Mouse (Mus musculus) CH12.LX (cell line): ENCODE measurements around the gene Gm20388. TPM values are rescaled to one million over a fixed set of nuclear protein-coding genes. Genes with fewer than 3 reads are reported as not detected.

Experiments used
- DNase-seq: peaks from one replicate; pipeline ENCODE4 v3.0.0-alpha.2; 2013; ENCODE audit errors: extremely low read depth
- H3K27ac ChIP-seq: 2 replicates; pipeline ENCODE4 v1.5.1; 2012; ENCODE audit warnings: low read depth, mild to moderate bottlenecking, control low read depth, moderate library complexity; ENCODE audit not compliant: insufficient read depth
- H3K27me3 ChIP-seq: replicated peaks from 2 replicates; pipeline ENCODE3; 2012; ENCODE audit warnings: inconsistent platforms
- H3K36me3 ChIP-seq, 2 experiments: replicated peaks in 1 of 2; 2 replicates each; pipeline versions ENCODE3 to v1.6.1; 2012; ENCODE audit warnings: inconsistent platforms in 1 of 2, low read length in 1 of 2, mild to moderate bottlenecking in 1 of 2, mixed read lengths in 1 of 2, moderate library complexity in 1 of 2; ENCODE audit not compliant: control insufficient read depth in 1 of 2, insufficient read depth in 1 of 2
- H3K4me1 ChIP-seq, 2 experiments: 2 replicates each; pipeline ENCODE4 v1.6.1; 2012; ENCODE audit warnings: inconsistent platforms in 1 of 2, moderate library complexity in 1 of 2; ENCODE audit not compliant: insufficient read depth in 2 of 2, control insufficient read depth in 1 of 2
- H3K4me2 ChIP-seq: 2 replicates; pipeline ENCODE4 v1.6.1; 2012; ENCODE audit warnings: low read depth, mild to moderate bottlenecking, control low read depth; ENCODE audit not compliant: poor library complexity, insufficient read depth, severe bottlenecking
- H3K4me3 ChIP-seq, 3 experiments: fragments of 150-350 bp in 1 of 3; sonication (generic) in 1 of 3; replicated peaks in 1 of 3; 2 replicates each; pipeline versions ENCODE3 to v1.5.1; 2011 to 2012; ENCODE audit warnings: low read depth in 2 of 3, low read length in 2 of 3, mild to moderate bottlenecking in 2 of 3, moderate library complexity in 2 of 3, control low read depth in 1 of 3, improper control_type of control experiment in 1 of 3, inconsistent platforms in 1 of 3, mixed read lengths in 1 of 3; ENCODE audit not compliant: poor library complexity in 1 of 3
- H3K79me2 ChIP-seq: replicated peaks from 2 replicates; pipeline ENCODE4 v1.6.1; 2012; ENCODE audit warnings: mild to moderate bottlenecking, moderate library complexity; ENCODE audit not compliant: control insufficient read depth, poor library complexity, insufficient read depth, severe bottlenecking; ENCODE audit errors: extremely low read depth
- H3K9ac ChIP-seq: 2 replicates; pipeline ENCODE4 v1.6.1; 2012; ENCODE audit warnings: low read depth, mild to moderate bottlenecking, control low read depth, moderate library complexity; ENCODE audit not compliant: insufficient read depth
- H3K9me3 ChIP-seq: replicated peaks from 2 replicates; pipeline ENCODE3; 2012; ENCODE audit warnings: low read length, inconsistent platforms, mixed read lengths
- BHLHE40 ChIP-seq: IDR thresholded peaks from 2 replicates; pipeline ENCODE4 v1.6.1; 2011; ENCODE audit warnings: mild to moderate bottlenecking, low read depth, low read length, improper control_type of control experiment
- CHD1 ChIP-seq: IDR thresholded peaks from 2 replicates; pipeline ENCODE4 v1.6.1; 2012; ENCODE audit warnings: low read depth, low read length, improper control_type of control experiment, inconsistent platforms
- CHD2 ChIP-seq: IDR thresholded peaks from 2 replicates; pipeline ENCODE4 v1.6.1; 2011; ENCODE audit warnings: low read length, improper control_type of control experiment
- CTCF ChIP-seq, 2 experiments: IDR thresholded peaks in 1 of 2; conservative IDR thresholded peaks in 1 of 2; 2 replicates each; pipeline ENCODE4 v1.5.1; 2011 to 2012; ENCODE audit warnings: low read depth in 2 of 2, low read length in 2 of 2, improper control_type of control experiment in 1 of 2, inconsistent platforms in 1 of 2, mild to moderate bottlenecking in 1 of 2, moderate library complexity in 1 of 2
- GABPA ChIP-seq: IDR thresholded peaks from 2 replicates; pipeline ENCODE4 v1.6.1; 2012; ENCODE audit warnings: low read depth, low read length, improper control_type of control experiment, inconsistent platforms; ENCODE audit not compliant: insufficient replicate concordance
- IRF4 ChIP-seq: IDR thresholded peaks from 2 replicates; pipeline ENCODE4 v1.6.1; 2014; ENCODE audit warnings: low read depth, mild to moderate bottlenecking, inconsistent platforms, low read length, improper control_type of control experiment
- JUND ChIP-seq: conservative IDR thresholded peaks from 2 replicates; pipeline ENCODE4 v1.6.1; 2011; ENCODE audit warnings: low read depth, low read length, improper control_type of control experiment
- KAT2A ChIP-seq: IDR thresholded peaks from 2 replicates; pipeline ENCODE4 v1.6.1; 2012; ENCODE audit warnings: low read length, improper control_type of control experiment, inconsistent platforms; ENCODE audit not compliant: insufficient replicate concordance
- MAFK ChIP-seq: IDR thresholded peaks from 2 replicates; pipeline ENCODE4 v1.6.1; 2011; ENCODE audit warnings: low read length, improper control_type of control experiment; ENCODE audit not compliant: insufficient replicate concordance
- MAX ChIP-seq: IDR thresholded peaks from 2 replicates; pipeline ENCODE4 v1.6.1; 2011; ENCODE audit warnings: low read length, improper control_type of control experiment
- MXI1 ChIP-seq: IDR thresholded peaks from 2 replicates; pipeline ENCODE4 v1.6.1; 2011; ENCODE audit warnings: mild to moderate bottlenecking, low read depth, low read length, improper control_type of control experiment
- MYC ChIP-seq: IDR thresholded peaks from 2 replicates; pipeline ENCODE4 v1.6.1; 2011; ENCODE audit warnings: low read depth, mild to moderate bottlenecking, improper control_type of control experiment, low read length
- NELFE ChIP-seq: IDR thresholded peaks from 2 replicates; pipeline ENCODE4 v1.6.1; 2011; ENCODE audit warnings: low read depth, low read length, improper control_type of control experiment
- NRF1 ChIP-seq: IDR thresholded peaks from 2 replicates; pipeline ENCODE4 v1.6.1; 2014; ENCODE audit warnings: low read depth, mild to moderate bottlenecking, inconsistent platforms, low read length, improper control_type of control experiment, moderate library complexity
- POLR2A ChIP-seq: IDR thresholded peaks from 2 replicates; pipeline ENCODE4 v1.6.1; 2011; ENCODE audit warnings: low read depth, mild to moderate bottlenecking, improper control_type of control experiment, low read length
- POLR2AphosphoS2 ChIP-seq: IDR thresholded peaks from 2 replicates; pipeline ENCODE4 v1.6.1; 2011; ENCODE audit warnings: low read depth, low read length, improper control_type of control experiment
- RAD21 ChIP-seq: IDR thresholded peaks from 2 replicates; pipeline ENCODE4 v1.6.1; 2011; ENCODE audit warnings: low read depth, mild to moderate bottlenecking, low read length, improper control_type of control experiment, moderate library complexity
- RCOR1 ChIP-seq: conservative IDR thresholded peaks from 2 replicates; pipeline ENCODE4 v1.6.1; 2012; ENCODE audit warnings: low read depth, mild to moderate bottlenecking, inconsistent platforms, low read length, improper control_type of control experiment
- SIN3A ChIP-seq: IDR thresholded peaks from 2 replicates; pipeline ENCODE4 v1.6.1; 2012; ENCODE audit warnings: low read length, improper control_type of control experiment, inconsistent platforms
- SMC3 ChIP-seq: IDR thresholded peaks from 2 replicates; pipeline ENCODE4 v1.6.1; 2011; ENCODE audit warnings: low read depth, low read length, improper control_type of control experiment
- TBP ChIP-seq: conservative IDR thresholded peaks from 2 replicates; pipeline ENCODE4 v1.6.1; 2011; ENCODE audit warnings: low read depth, low read length, improper control_type of control experiment
- TCF12 ChIP-seq: IDR thresholded peaks from 2 replicates; pipeline ENCODE4 v1.6.1; 2014; ENCODE audit warnings: low read depth, mild to moderate bottlenecking, inconsistent platforms, low read length, improper control_type of control experiment
- UBTF ChIP-seq: IDR thresholded peaks from 2 replicates; pipeline ENCODE4 v1.6.1; 2012; ENCODE audit warnings: low read depth, mild to moderate bottlenecking, inconsistent platforms, low read length, improper control_type of control experiment, moderate library complexity
- USF1 ChIP-seq: IDR thresholded peaks from 2 replicates; pipeline ENCODE4 v1.6.1; 2014; ENCODE audit warnings: low read depth, mild to moderate bottlenecking, inconsistent platforms, low read length, improper control_type of control experiment
- USF2 ChIP-seq: conservative IDR thresholded peaks from 2 replicates; pipeline ENCODE4 v1.6.1; 2011; ENCODE audit warnings: low read depth, low read length, improper control_type of control experiment
- ZKSCAN1 ChIP-seq: IDR thresholded peaks from 2 replicates; pipeline ENCODE4 v1.6.1; 2012; ENCODE audit warnings: low read depth, inconsistent platforms, low read length, improper control_type of control experiment, borderline replicate concordance
- ZMIZ1 ChIP-seq: IDR thresholded peaks from 2 replicates; pipeline ENCODE4 v1.6.1; 2012; ENCODE audit warnings: low read depth, mild to moderate bottlenecking, inconsistent platforms, low read length, improper control_type of control experiment
- dilution Hi-C: fragments of 300-500 bp; cut with MboI; formaldehyde crosslinking; loops from 2 replicates; pipeline ENCODE4 v1.14.3; 2020; ENCODE audit warnings: low sequenced_read_pairs; ENCODE audit not compliant: extremely low pct_unique_long_range_greater_than_20kb, extremely low pct_ligation_motif_present
- in situ Hi-C: fragments of 300-500 bp; cut with MboI; formaldehyde crosslinking; loops from 3 replicates; pipeline ENCODE4 v1.14.3; 2019; ENCODE audit warnings: low sequenced_read_pairs, low pct_ligation_motif_present, low pct_unique_long_range_greater_than_20kb, mixed read lengths
- polyA plus RNA-seq: library from polyadenylated mRNA; unstranded; fragments of >175 nt; gene quantifications from 2 replicates; pipeline ENCODE4 v1.2.1, GENCODE M21; 2012; ENCODE audit warnings: low read depth; ENCODE audit not compliant: insufficient read length
- total RNA-seq, 2 experiments: library from RNA; depleted of rRNA; stranded (reverse); fragments of 300-350 nt in 1 of 2; fragments of >200 nt in 1 of 2; gene quantifications; 2 replicates each; pipeline ENCODE4 v1.2.3; 2012 to 2014

Gene Gm20388
- total and polyA plus RNA-seq, 3 experiments, result 14.8 to 26.3 (median 22.2) TPM

DNA sequence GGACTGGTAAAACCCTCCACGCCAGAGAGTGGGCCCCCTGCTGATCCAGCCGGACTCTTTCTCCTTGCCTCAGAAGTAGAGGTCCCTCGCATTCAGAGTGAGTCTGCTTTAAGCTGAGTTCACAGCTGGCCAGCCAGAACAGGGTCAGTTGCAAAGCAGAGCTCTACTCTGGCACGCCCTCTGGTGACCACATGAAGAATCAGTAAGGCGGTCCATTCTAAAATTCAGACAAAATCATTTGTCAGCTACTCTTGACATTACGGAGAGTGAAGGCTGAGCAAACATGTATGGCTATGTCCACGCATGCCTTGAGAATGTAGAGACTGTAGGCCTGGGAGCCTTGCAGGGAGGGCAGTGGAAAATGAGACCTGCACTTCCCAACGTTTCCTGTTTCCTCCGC, 2459.0 kb downstream of the Gm20388 start:
- no peaks in the 10 kb centered on the region for H3K79me2 ChIP-seq
- in situ Hi-C loops (no loop called here), dilution Hi-C loops (no loop called here)
- H3K9ac ChIP-seq, result no peak overlapping the region
- TF ChIP-seq BHLHE40, result no peak
- TF ChIP-seq MAX, result no peak; the same call in 1 of the 2 replicates
- no peak for TF ChIP-seq CHD1
- TF ChIP-seq CTCF (conservative IDR thresholded peaks at IDR 0.05 in 1 of 2, IDR thresholded peaks at IDR 0.05 in 1 of 2; ENCODE audit: low read depth in 2 of 2, low read length in 2 of 2), result peak; percentile 65 to 90
- no peak for TF ChIP-seq UBTF
- TF ChIP-seq KAT2A, result 0 out of 2 replicates have a peak, but pooled peaks have one; percentile 13
- no peak for TF ChIP-seq USF2
- no peak for TF ChIP-seq POLR2AphosphoS2
- no peak for TF ChIP-seq RCOR1
- peak; percentile 23; the same call in 1 of the 2 replicates for TF ChIP-seq IRF4
- peak; percentile 92 for TF ChIP-seq SMC3
- TF ChIP-seq MYC, result no peak
- TF ChIP-seq NELFE, result peak; percentile 23; the same call in 1 of the 2 replicates
- no peak for TF ChIP-seq ZMIZ1
- no peak for TF ChIP-seq USF1
- peak; percentile 76 for TF ChIP-seq RAD21
- no peak for TF ChIP-seq GABPA
- no peak for TF ChIP-seq NRF1
- TF ChIP-seq JUND, result no peak
- TF ChIP-seq CHD2, result no peak
- TF ChIP-seq MAFK, result no peak
- TF ChIP-seq ZKSCAN1, result no peak
- 0 out of 2 replicates have a peak, but pooled peaks have one; percentile 32 for TF ChIP-seq SIN3A
- no peak overlapping the region for H3K4me3 ChIP-seq
- H3K27me3 ChIP-seq, result no peaks in the 10 kb centered on the region
- no peak overlapping the region for H3K4me2 ChIP-seq
- peaks cover 5% of the 10 kb centered on the region for H3K9me3 ChIP-seq
- H3K27ac ChIP-seq, result no peak overlapping the region
- peak; percentile 65 for DNase-seq
- peaks cover 0 to 18% of the 10 kb centered on the region in 2 experiments for H3K36me3 ChIP-seq
- H3K4me1 ChIP-seq, result peaks cover 10 to 44% of the 10 kb centered on the region in 2 experiments

DNA sequence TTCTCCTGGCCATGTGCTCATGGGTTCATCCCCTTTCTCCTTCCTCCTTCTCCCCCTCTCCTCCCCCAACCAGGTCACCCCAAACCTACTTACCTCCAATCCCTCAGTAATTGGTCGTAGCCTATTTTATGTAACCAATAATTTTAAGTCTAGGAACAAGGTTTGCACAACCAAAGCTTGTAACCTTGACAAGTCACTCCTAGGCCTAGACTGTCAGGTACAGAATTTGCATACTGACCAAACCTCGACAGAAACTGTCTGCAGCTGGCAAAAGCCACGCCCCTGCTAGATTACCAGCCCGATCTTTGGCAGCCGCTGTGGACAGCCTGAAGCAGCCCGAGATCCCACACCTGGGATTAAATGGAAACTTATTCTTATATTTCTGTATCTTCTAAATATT, 2461.1 kb downstream of the Gm20388 start:
- H3K27ac ChIP-seq, result no peak overlapping the region
- peak; percentile 67 for DNase-seq
- H3K9ac ChIP-seq, result no peak overlapping the region
- H3K4me1 ChIP-seq, result peaks cover 16 to 52% of the 10 kb centered on the region in 2 experiments
- peaks cover 3 to 20% of the 10 kb centered on the region in 2 experiments for H3K36me3 ChIP-seq
- H3K4me3 ChIP-seq, result peak overlapping the region in 2 of 3 experiments; percentile 23 to 35
- dilution Hi-C loops, result no loop called here
- H3K79me2 ChIP-seq, result no peaks in the 10 kb centered on the region
- H3K4me2 ChIP-seq, result peak overlapping the region; percentile 57
- H3K27me3 ChIP-seq, result no peaks in the 10 kb centered on the region
- TF ChIP-seq TBP, result 0 out of 2 replicates have a peak, but pooled peaks have one; percentile 21
- TF ChIP-seq TCF12, result peak; percentile 15; the same call in 1 of the 2 replicates
- TF ChIP-seq MXI1, result peak; percentile 82
- TF ChIP-seq RCOR1, result no peak
- peak; percentile 49 for TF ChIP-seq POLR2A
- TF ChIP-seq MYC, result 0 out of 2 replicates have a peak, but pooled peaks have one; percentile 35
- no peak for TF ChIP-seq GABPA
- TF ChIP-seq SIN3A, result peak; percentile 34; the same call in 1 of the 2 replicates
- in situ Hi-C loops, result no loop called here
- H3K9me3 ChIP-seq, result no peaks in the 10 kb centered on the region
